Mouse (Mus musculus): ENCODE results near the gene Syt1.

DNA sequence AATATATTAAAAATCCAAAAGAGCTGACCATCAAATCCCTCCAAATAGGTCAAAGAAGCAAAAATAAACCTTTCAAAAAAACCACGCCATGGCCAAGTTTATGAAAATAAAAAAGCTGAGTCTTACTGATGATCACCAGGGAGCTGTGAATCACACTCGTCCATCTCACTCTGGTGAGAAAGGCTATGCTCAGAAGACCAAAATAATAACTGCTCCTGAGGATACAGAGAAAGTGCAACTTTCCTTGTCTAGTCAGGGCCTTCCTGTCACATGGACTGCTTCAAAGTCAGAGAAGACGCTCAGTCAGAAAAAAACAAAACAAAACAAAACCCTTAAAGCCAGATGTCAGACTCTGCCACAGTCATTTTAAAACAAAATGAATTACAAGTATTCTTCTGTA lies 350.5 kb downstream of the Syt1 start:
- no peak for TF ChIP-seq CTCF (IDR thresholded peaks at IDR 0.05; ENCODE audit: extremely low read depth, insufficient read length, insufficient replicate concordance, low read depth, low read length)
- TF ChIP-seq POLR2A (IDR thresholded peaks at IDR 0.05; ENCODE audit: low read depth, low read length), result no peak
